Mouse (Mus musculus) E14TG2a.4 (cell line): ENCODE data around the gene Smim22.

Source experiments
- H3K27me3 ChIP-seq: 2 replicates; pipeline ENCODE4 v1.6.1; 2014; ENCODE audit warnings: low read length, control low read depth; ENCODE audit not compliant: insufficient read depth
- H3K36me3 ChIP-seq: 2 replicates; pipeline ENCODE4 v1.6.1; 2014; ENCODE audit warnings: low read length, control low read depth; ENCODE audit not compliant: insufficient read depth
- H3K4me1 ChIP-seq: replicated peaks from 2 replicates; pipeline ENCODE4 v1.6.1; 2014; ENCODE audit warnings: low read depth, low read length, control low read depth
- H3K4me3 ChIP-seq: replicated peaks from 2 replicates; pipeline ENCODE4 v1.5.1; 2014; ENCODE audit warnings: mild to moderate bottlenecking, low read length
- H3K9me3 ChIP-seq: 2 replicates; pipeline ENCODE4 v1.6.1; 2014; ENCODE audit warnings: low read length, control low read depth
- CTCF ChIP-seq: conservative IDR thresholded peaks from 2 replicates; pipeline ENCODE4 v1.5.1; 2014; ENCODE audit warnings: low read length
- NANOG ChIP-seq: IDR thresholded peaks from 2 replicates; pipeline ENCODE4 v1.6.1; 2014; ENCODE audit warnings: borderline replicate concordance, low read length, mixed read lengths
- POU5F1 ChIP-seq: IDR thresholded peaks from 2 replicates; pipeline ENCODE4 v1.6.1; 2014; ENCODE audit warnings: low read length, borderline replicate concordance

Smim22 gene

GRCm38 (mm10) chr16:5013054-5013838, 6.2 kb downstream of the Smim22 start, which contains the start of gene Rogdi:
Gene Rogdi (minus strand): TSS chr16:5013553.
- no peaks in the 10 kb centered on the region for H3K9me3 ChIP-seq
- TF ChIP-seq CTCF (no peak), NANOG (no peak), POU5F1 (no peak)
- H3K4me1 ChIP-seq = peaks cover 62% of the 10 kb centered on the region
- H3K36me3 ChIP-seq = peaks cover 76% of the 10 kb centered on the region
- H3K4me3 ChIP-seq = peak within 1 kb of the TSS; percentile 89
- peaks cover 6% of the 10 kb centered on the region; the same call in 1 of the 2 replicates for H3K27me3 ChIP-seq

DNA sequence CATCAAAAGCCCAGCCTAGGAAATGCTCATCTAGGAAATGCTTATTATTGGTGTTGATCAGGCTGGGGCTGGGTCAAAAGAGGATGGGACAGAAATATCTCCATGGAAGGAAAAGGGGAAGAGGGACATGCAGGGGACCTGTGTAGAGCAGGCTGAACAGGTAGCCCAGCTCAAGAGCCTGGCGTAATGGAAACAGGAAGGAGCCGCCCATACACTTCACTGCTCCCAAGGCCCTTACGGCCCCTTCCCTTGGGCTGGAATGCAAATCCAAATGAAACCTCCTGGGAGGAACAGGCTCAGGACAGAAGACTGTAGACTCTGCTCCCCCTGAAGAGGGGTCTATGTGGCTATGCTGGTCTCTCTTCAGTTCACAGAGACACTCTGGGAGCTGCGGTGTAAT, 7.5 kb downstream of the Smim22 start:
- Histone ChIP-seq H3K9me3 (no peaks in the 10 kb centered on the region), H3K27me3 (peaks cover 6% of the 10 kb centered on the region; the same call in 1 of the 2 replicates), H3K4me3 (peak overlapping the region; percentile 13; the same call in 1 of the 2 replicates), H3K4me1 (peaks cover 49% of the 10 kb centered on the region), H3K36me3 (peaks cover 78% of the 10 kb centered on the region)
- TF ChIP-seq POU5F1 = no peak
- TF ChIP-seq CTCF = no peak
- no peak for TF ChIP-seq NANOG

- TF ChIP-seq POU5F1 (no peak), CTCF (no peak), NANOG (no peak)
- H3K36me3 ChIP-seq = peaks cover 99% of the 10 kb centered on the region
- H3K4me3 ChIP-seq = no peak overlapping the region
- H3K4me1 ChIP-seq = no peaks in the 10 kb centered on the region
- H3K9me3 ChIP-seq = no peaks in the 10 kb centered on the region
- no peaks in the 10 kb centered on the region for H3K27me3 ChIP-seq
Measured at GRCm38 (mm10) chr16:5024021-5024420, 16.9 kb downstream of the Smim22 start.

GRCm38 (mm10) chr16:5029847-5030246, 22.8 kb downstream of the Smim22 start:
- Histone ChIP-seq H3K4me1 (no peaks in the 10 kb centered on the region), H3K9me3 (no peaks in the 10 kb centered on the region), H3K27me3 (no peaks in the 10 kb centered on the region), H3K36me3 (peaks cover 99% of the 10 kb centered on the region), H3K4me3 (no peak overlapping the region)
- TF ChIP-seq POU5F1 (no peak), CTCF (no peak), NANOG (no peak)

DNA sequence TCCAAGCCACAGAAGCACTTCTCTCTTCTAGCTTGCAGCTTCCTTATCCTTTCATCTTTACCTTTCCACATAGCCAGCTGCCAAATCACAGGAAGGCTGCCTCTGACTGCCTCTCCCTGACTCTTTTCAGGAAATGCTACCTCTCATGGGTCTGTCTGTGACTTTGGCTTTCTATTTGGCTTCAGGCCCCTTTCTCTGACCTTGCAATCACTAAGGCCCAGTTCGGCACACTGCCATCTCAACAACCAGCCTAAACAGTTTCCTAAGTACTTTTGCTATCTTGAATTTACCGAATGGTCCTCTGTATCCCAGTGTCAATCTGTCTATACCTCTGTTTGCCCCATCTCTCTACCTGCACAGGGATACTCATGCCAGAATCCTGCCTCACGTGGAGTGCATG, 28.5 kb downstream of the Smim22 start:
- Histone ChIP-seq H3K27me3 (no peaks in the 10 kb centered on the region), H3K4me1 (no peaks in the 10 kb centered on the region), H3K36me3 (peaks cover 98% of the 10 kb centered on the region), H3K9me3 (no peaks in the 10 kb centered on the region), H3K4me3 (no peak overlapping the region)
- TF ChIP-seq POU5F1 (no peak), NANOG (no peak), CTCF (no peak)

GRCm38 (mm10) chr16:5036649-5037234, 29.7 kb downstream of the Smim22 start:
- H3K36me3 ChIP-seq = peaks cover 98% of the 10 kb centered on the region
- H3K4me1 ChIP-seq = no peaks in the 10 kb centered on the region
- H3K4me3 ChIP-seq = no peak overlapping the region
- no peaks in the 10 kb centered on the region for H3K9me3 ChIP-seq
- H3K27me3 ChIP-seq = no peaks in the 10 kb centered on the region
- TF ChIP-seq CTCF (no peak), NANOG (no peak), POU5F1 (no peak)

- TF ChIP-seq CTCF = no peak
- no peak for TF ChIP-seq NANOG
- TF ChIP-seq POU5F1 = no peak
- Histone ChIP-seq H3K27me3 (no peaks in the 10 kb centered on the region), H3K36me3 (peaks cover 80% of the 10 kb centered on the region), H3K4me3 (no peak overlapping the region), H3K4me1 (peaks cover 17% of the 10 kb centered on the region), H3K9me3 (no peaks in the 10 kb centered on the region)
Measured at GRCm38 (mm10) chr16:5045322-5045721, 38.2 kb downstream of the Smim22 start.

GRCm38 (mm10) chr16:5049182-5049773, 42.2 kb downstream of the Smim22 start:
- peaks cover 28% of the 10 kb centered on the region for H3K4me1 ChIP-seq
- TF ChIP-seq CTCF (no peak), NANOG (no peak), POU5F1 (no peak)
- H3K36me3 ChIP-seq = peaks cover 61% of the 10 kb centered on the region
- H3K4me3 ChIP-seq = peak overlapping the region; percentile 99
- no peaks in the 10 kb centered on the region for H3K9me3 ChIP-seq
- no peaks in the 10 kb centered on the region for H3K27me3 ChIP-seq
